Mouse (Mus musculus) lung, adult 2 months (tissue): Measurements from ENCODE around the gene Pgp.

Experiments
- CTCF ChIP-seq: fragments of 200-500 bp; IDR thresholded peaks from 2 replicates; pipeline ENCODE4 v1.5.1; 2011; ENCODE audit warnings: mild to moderate bottlenecking, low read length, control low read depth; ENCODE audit not compliant: insufficient read depth
- POLR2A ChIP-seq: fragments of 200-500 bp; IDR thresholded peaks from 2 replicates; pipeline ENCODE4 v1.6.1; 2011; ENCODE audit warnings: low read depth, mild to moderate bottlenecking, control low read depth, low read length, borderline replicate concordance; ENCODE audit errors: extremely low read depth

DNA sequence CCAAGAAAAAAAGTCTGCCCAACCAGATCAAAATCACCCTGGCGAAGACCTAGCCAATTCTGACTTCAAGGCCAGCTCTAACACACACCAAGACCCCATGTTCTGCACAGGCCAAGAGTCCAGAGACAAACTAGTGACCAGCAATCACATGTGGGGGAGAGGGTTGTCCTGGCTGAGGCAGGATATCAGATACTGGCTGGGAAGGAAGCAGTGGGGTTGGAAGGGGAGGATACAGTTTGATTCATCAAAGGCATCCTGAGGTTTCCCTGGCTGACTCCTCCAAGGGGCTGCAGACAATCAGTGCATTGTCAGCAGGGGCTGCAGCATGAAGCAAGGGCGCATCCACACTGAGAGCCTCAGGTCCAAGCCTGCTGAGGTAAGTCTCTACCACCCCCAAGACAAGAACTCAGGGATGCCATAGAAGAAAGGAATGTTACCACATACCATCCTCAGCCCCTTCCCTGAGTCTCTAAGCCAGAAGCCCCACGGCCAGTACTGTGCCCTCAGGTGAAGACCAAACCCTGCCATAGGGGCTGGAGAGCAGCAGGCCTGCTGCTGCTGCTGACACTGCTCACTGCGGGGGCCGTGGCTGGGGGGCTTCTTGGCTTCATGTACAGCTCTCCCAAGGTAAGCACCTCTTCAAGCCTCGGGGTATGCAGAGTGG is 3.6 kb downstream of the Pgp start, which contains the start of gene Bricd5:
- TF ChIP-seq CTCF (no peak), POLR2A (no peak)
